Comparison of ENCODE assay signal across 8 mouse cellular contexts in genomic region chr5:131307656-131308151, GRCm38 (mm10). TPM values are rescaled to one million over a fixed set of nuclear protein-coding genes. Genes with fewer than 3 reads are reported as not detected.
DNase-seq lines count a peak whose midpoint lies in the region; ATAC-seq and TF ChIP-seq lines count a peak whose summit lies in the region.

No protein-coding gene starts in this region.

- H3K9ac ChIP-seq in embryonic facial prominence, embryonic 11.5 days (replicated peaks; ENCODE audit: low read length) = peak overlapping the region; percentile 58
- H3K9ac ChIP-seq in intestine, postnatal 0 days (ENCODE audit: low read depth, low read length) = 0 out of 2 replicates have a peak overlapping the region, but pooled peaks have one; percentile 2
- peak overlapping the region; percentile 69 for H3K9ac ChIP-seq in midbrain, embryonic 12.5 days (replicated peaks)
- H3K9ac ChIP-seq in stomach, embryonic 14.5 days (replicated peaks; ENCODE audit: low read depth, low read length) = peak overlapping the region; percentile 38; the same call in 1 of the 2 replicates

- no peaks in the 10 kb centered on the region for H3K36me3 ChIP-seq in embryonic facial prominence, embryonic 11.5 days (replicated peaks; ENCODE audit: control insufficient read depth, insufficient read depth, low read depth, low read length)
- no peaks in the 10 kb centered on the region for H3K36me3 ChIP-seq in intestine, postnatal 0 days (ENCODE audit: control insufficient read depth, insufficient read depth)
- H3K36me3 ChIP-seq in midbrain, embryonic 12.5 days = no peaks in the 10 kb centered on the region
- no peaks in the 10 kb centered on the region for H3K36me3 ChIP-seq in stomach, embryonic 14.5 days (ENCODE audit: control insufficient read depth, insufficient read depth, low read length)

- peaks cover 6% of the 10 kb centered on the region for H3K4me1 ChIP-seq in embryonic facial prominence, embryonic 11.5 days (ENCODE audit: control insufficient read depth, insufficient read depth, low read length)
- no peaks in the 10 kb centered on the region for H3K4me1 ChIP-seq in intestine, postnatal 0 days (replicated peaks; ENCODE audit: control insufficient read depth, insufficient read depth, low read length)
- H3K4me1 ChIP-seq in midbrain, embryonic 12.5 days = peaks cover 17% of the 10 kb centered on the region
- peaks cover 4% of the 10 kb centered on the region; the same call in 1 of the 2 replicates for H3K4me1 ChIP-seq in stomach, embryonic 14.5 days (ENCODE audit: control insufficient read depth, insufficient read depth, low read length)

- peak; percentile 33 to 60 for DNase-seq in adrenal gland, postnatal 4 days (ENCODE audit: low spot score in 2 of 2)
- peak; percentile 84 for DNase-seq in embryonic facial prominence, embryonic 11.5 days (ENCODE audit: low spot score)
- DNase-seq in heart, adult 11 months = peak; percentile 98
- peak; percentile 90 for DNase-seq in left cerebral cortex, postnatal 4 days
- DNase-seq in MN1 (ENCODE audit: low spot score) = no peak

- no peaks in the 10 kb centered on the region for H3K9me3 ChIP-seq in embryonic facial prominence, embryonic 11.5 days (replicated peaks; ENCODE audit: control insufficient read depth, low read length)
- H3K9me3 ChIP-seq in intestine, postnatal 0 days (ENCODE audit: control insufficient read depth) = no peaks in the 10 kb centered on the region
- no peaks in the 10 kb centered on the region for H3K9me3 ChIP-seq in midbrain, embryonic 12.5 days
- no peaks in the 10 kb centered on the region for H3K9me3 ChIP-seq in stomach, embryonic 14.5 days (ENCODE audit: control insufficient read depth, low read depth, low read length)

- TF ChIP-seq CTCF in intestine, postnatal 0 days (IDR thresholded peaks at IDR 0.05; ENCODE audit: low read depth) = peak; percentile 42; the same call in 1 of the 2 replicates

- intact Hi-C loops in left cerebral cortex, postnatal 4 days (cut with DNase I) = loop anchor here (10.0 kb wide), 3 partner anchors 117 to 1053 kb away; partner anchors contain the start of genes Sbds and Tyw1

- H3K27ac ChIP-seq in embryonic facial prominence, embryonic 11.5 days (replicated peaks; ENCODE audit: low read depth, low read length) = 0 out of 2 replicates have a peak overlapping the region, but pooled peaks have one; percentile 35
- H3K27ac ChIP-seq in intestine, postnatal 0 days (ENCODE audit: low read depth, low read length) = no peak overlapping the region
- peak overlapping the region; percentile 77 for H3K27ac ChIP-seq in midbrain, embryonic 12.5 days (replicated peaks)
- peak overlapping the region; percentile 41; the same call in 1 of the 2 replicates for H3K27ac ChIP-seq in stomach, embryonic 14.5 days (ENCODE audit: low read length)

- ATAC-seq in embryonic facial prominence, embryonic 11.5 days (replicated peaks; ENCODE audit: insufficient number of reproducible peaks, low FRiP score, low TSS enrichment, low read depth) = peak; percentile 87
- peak; percentile 19; the same call in 1 of the 2 replicates for ATAC-seq in intestine, postnatal 0 days
- peak; percentile 87 for ATAC-seq in midbrain, embryonic 12.5 days (ENCODE audit: low FRiP score, low read depth)
- ATAC-seq in stomach, embryonic 14.5 days (ENCODE audit: insufficient number of reproducible peaks, insufficient read depth, low FRiP score, low read depth) = peak; percentile 85

- H3K4me3 ChIP-seq in embryonic facial prominence, embryonic 11.5 days (ENCODE audit: low read depth, low read length) = peak overlapping the region; percentile 51
- H3K4me3 ChIP-seq in intestine, postnatal 0 days (ENCODE audit: low read depth, low read length) = peak overlapping the region; percentile 42
- H3K4me3 ChIP-seq in midbrain, embryonic 12.5 days = peak overlapping the region; percentile 64
- peak overlapping the region; percentile 64 for H3K4me3 ChIP-seq in stomach, embryonic 14.5 days (ENCODE audit: low read depth, low read length)

- peak overlapping the region; percentile 93 for H3K4me2 ChIP-seq in embryonic facial prominence, embryonic 11.5 days (ENCODE audit: low read depth, low read length)
- peak overlapping the region; percentile 72 for H3K4me2 ChIP-seq in intestine, postnatal 0 days (replicated peaks; ENCODE audit: low read depth)
- peak overlapping the region; percentile 93 for H3K4me2 ChIP-seq in midbrain, embryonic 12.5 days (replicated peaks)
- peak overlapping the region; percentile 98 for H3K4me2 ChIP-seq in stomach, embryonic 14.5 days (replicated peaks; ENCODE audit: low read depth, low read length)

- under 1% methylated on average over 36 of the region's 36 CpGs for WGBS in embryonic facial prominence, embryonic 11.5 days
- WGBS in intestine, postnatal 0 days = 1% methylated on average over 36 of the region's 36 CpGs
- WGBS in midbrain, embryonic 12.5 days = under 1% methylated on average over 36 of the region's 36 CpGs
- WGBS in stomach, embryonic 14.5 days = under 1% methylated on average over 36 of the region's 36 CpGs

- peaks cover 23% of the 10 kb centered on the region for H3K27me3 ChIP-seq in embryonic facial prominence, embryonic 11.5 days (ENCODE audit: control insufficient read depth, insufficient read depth, low read length)
- H3K27me3 ChIP-seq in intestine, postnatal 0 days (replicated peaks; ENCODE audit: control insufficient read depth, insufficient read depth, low read length) = peaks cover 20% of the 10 kb centered on the region
- H3K27me3 ChIP-seq in midbrain, embryonic 12.5 days = peaks cover 53% of the 10 kb centered on the region
- peaks cover 6% of the 10 kb centered on the region for H3K27me3 ChIP-seq in stomach, embryonic 14.5 days (ENCODE audit: control insufficient read depth, insufficient read depth, low read length)

RNA-seq across cellular contexts. Expression of gene Galnt17, which starts 0.6 kb away (rescaled TPM):
- 1 to 10 TPM; 8.4 to 8.9 TPM for total RNA-seq in adrenal gland, postnatal 4 days (2021)
- 0.79 and 1.1 TPM in 2 replicates for polyA plus RNA-seq in embryonic facial prominence, embryonic 11.5 days (2014; fragmentation: Nextera tagmentation; extraction: Ambion mirVana)
- polyA plus RNA-seq in intestine, postnatal 0 days (2015; fragmentation: Nextera tagmentation; extraction: Ambion mirVana) = 0.21 and 0.29 TPM in 2 replicates
- 10 to 100 TPM; 26.8 to 28.9 TPM for total RNA-seq in left cerebral cortex, postnatal 4 days (2021)
- polyA plus RNA-seq in midbrain, embryonic 12.5 days (2016; fragmentation: Nextera tagmentation; extraction: Ambion mirVana) = 2.6 TPM in 2 replicates
- polyA plus RNA-seq in stomach, embryonic 14.5 days (2014; fragmentation: Nextera tagmentation; extraction: Ambion mirVana) = 1.7 and 1.9 TPM in 2 replicates

Comparison
In these comparisons a context has a peak if more than half of its experiments do, and no peak if none do; other contexts are left out.
1. ATAC-seq: peak in every context shown above with its lines; median percentile 87 in embryonic facial prominence, embryonic 11.5 days; 87 in midbrain, embryonic 12.5 days; 85 in stomach, embryonic 14.5 days; 19 in intestine, postnatal 0 days.
2. H3K9ac ChIP-seq: peak in every context shown above with its lines; median percentile 69 in midbrain, embryonic 12.5 days; 58 in embryonic facial prominence, embryonic 11.5 days; 38 in stomach, embryonic 14.5 days; 2 in intestine, postnatal 0 days.